Mouse (Mus musculus): ENCODE results near the gene Hdac5.

GRCm38 (mm10) chr11:102223166-102223565, 6.8 kb downstream of the Hdac5 start:
- TF ChIP-seq EP300 (IDR thresholded peaks at IDR 0.05; ENCODE audit: low read depth): no peak
- TF ChIP-seq CTCF (IDR thresholded peaks at IDR 0.05; ENCODE audit: low read depth): peak; percentile 78
